Mouse (Mus musculus) gastrocnemius, postnatal 4 days (tissue): Measurements from ENCODE around the gene Rnf208. TPM values are rescaled to one million over a fixed set of nuclear protein-coding genes. Genes with fewer than 3 reads are reported as not detected.
A peak's percentile ranks its signal among the peaks of the same experiment; 100 is the strongest.

Experiments
- DNase-seq, 2 experiments: peaks; one replicate each; pipeline ENCODE4 v3.0.0; 2021 to 2022; ENCODE audit warnings: low spot score in 2 of 2, mixed read lengths in 2 of 2
- total RNA-seq, 2 experiments: library from RNA; stranded (reverse); gene quantifications; 2 replicates each; pipeline ENCODE4 v1.2.3; 2021

Rnf208 gene
- total RNA-seq, 2 experiments from 2014 or later = 1.4 to 2.0 TPM

DNA sequence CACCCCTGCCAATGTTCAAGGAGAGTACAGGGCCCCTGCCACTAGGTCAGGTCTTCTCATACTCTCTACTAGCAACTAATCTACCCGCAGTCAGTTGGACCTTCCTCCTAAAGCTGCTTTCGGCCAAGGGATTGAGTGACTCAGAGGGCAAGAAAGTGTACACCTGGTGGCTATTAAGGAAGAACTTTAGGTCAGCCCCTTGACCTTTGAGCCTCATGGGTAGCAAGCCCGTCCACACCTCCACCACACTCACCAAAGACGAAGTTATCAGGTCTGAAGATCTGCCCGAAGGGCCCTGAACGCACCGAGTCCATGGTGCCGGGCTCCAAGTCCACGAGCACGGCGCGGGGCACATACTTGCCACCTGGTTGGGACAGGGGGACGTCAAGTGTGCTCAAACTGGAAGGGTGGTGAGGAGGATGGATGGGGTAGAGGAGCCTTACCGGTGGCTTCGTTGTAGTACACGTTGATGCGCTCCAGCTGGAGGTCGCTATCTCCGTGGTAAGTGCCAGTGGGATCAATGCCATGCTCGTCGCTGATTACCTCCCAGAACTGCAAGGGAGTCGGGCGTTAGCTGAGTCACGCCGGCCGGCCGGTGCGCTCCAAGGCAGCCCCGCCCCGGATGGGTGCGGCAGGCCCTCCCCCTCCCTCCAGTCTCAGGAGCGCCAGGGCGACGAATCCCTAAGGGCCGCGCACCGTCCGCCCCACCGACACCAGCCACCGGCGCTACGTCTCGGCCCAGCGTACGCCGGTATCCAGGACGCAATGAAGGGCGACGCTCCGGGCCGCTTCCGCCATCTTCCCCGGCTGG, 18.2 kb upstream of the Rnf208 start:
- peak; percentile 63 to 74 for DNase-seq

DNA sequence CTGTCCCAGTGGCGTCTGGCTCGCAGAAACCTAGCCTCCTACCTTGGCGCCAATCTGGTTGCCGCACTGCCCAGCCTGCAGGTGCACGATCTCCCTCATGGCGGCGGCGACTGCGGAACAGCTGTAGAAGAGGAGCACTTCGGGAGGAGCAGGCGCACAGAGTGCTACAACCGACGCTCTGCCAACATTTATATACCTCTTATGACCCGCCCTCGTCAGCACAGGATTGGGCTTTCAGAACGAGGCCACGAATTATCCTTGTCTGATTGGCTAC, 17.6 kb upstream of the Rnf208 start, which contains the start of gene Tubb4b:
Gene Tubb4b, minus strand, starts transcription at position 211 of the 274 bp plus-strand sequence.
- no peak for DNase-seq

DNA sequence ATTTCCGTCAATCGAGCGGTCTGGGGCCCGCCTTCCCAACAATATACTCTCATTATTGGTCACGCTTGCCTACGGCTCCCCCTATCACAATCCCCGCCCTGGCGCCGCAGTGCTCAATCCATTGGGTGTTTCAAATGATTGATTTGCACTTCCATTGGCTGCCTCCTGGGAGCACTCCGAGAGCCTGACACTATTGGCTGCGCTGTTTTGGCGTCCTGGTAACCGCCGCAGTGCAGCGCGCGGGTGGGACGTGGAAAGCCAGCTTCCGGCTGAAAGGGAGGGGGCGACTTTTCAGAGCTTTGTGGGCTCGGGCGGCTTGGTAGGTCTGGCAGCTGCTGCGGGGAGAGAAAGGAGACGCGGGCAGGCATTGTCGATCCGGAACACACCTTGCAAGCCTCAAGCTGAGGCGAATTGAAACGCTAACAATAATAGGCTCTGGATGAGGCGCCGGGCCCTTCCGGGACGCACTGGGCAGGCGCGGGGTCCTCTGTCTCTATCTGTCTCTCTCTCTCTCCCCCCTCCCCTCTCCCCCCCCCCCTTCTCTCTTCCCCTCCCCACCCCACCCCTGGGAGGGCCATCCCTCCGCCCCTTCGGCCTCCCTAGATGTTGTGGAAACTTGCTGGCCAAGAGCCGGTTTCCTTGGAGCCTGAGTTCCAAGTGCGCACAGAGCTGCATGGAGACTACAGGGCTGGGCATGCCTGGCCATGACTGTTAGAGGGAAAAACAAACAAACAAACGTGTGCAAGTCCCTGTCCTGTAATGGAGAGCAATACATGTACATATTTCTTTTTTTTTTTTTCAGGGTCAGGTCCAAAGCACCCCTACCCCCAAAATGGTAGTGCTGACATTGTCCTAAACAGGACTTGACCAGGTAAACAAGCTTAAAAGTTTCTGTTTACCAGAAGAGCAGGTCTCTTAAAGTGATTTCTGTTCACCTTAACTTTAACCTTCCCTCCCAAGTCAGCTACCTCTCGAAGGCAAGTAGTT, 17.0 kb upstream of the Rnf208 start:
- peak; percentile 89 to 96 for DNase-seq

DNA sequence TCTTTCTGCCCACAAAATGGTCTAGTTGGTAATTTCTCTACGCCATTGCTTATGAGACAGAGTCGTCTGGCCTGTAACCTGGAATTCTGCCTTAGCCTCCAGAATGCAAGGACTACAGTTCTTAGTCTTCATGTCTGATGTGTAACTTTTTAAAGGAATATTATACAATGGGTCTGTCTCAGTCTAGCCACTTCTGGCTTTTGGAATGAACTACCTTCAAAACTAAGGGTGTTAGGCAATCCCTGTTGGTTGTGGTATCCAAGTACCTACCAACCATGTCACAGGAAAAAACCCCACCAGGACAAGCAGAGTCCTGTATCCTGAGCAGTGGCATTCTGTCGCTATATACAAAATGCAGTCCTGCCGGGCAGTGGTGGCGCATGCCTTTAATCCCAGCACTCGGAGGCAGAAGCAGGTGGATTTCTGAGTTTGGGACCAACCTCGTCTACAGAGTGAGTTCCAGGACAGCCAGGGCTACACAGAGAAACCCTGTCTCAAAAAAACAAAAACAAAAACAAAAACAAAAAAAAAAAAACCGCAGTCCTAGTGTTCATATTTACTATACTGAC, 16.2 kb upstream of the Rnf208 start:
- no peak for DNase-seq

DNA sequence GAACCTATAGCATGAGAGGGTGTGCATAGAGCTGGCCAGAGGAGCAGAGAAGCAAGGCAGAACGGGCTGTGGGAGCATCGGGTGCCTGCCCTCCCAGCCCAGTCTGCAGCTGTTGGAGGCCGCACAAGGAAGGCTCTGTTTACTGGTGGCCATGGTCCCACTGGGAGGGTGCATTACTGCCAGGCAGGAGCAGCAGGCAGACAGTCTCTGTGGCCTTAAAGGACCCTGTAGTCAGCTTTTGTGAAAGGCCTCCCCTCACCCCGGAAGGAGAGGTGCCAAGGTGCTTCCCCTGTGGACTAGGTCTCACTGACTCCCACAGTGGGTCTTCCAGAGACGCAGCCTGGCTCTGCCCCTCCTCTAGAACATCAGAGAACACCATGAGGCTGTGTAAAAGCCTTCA, 15.2 kb upstream of the Rnf208 start:
- DNase-seq = peak in 1 of 2 experiments; percentile 56

DNA sequence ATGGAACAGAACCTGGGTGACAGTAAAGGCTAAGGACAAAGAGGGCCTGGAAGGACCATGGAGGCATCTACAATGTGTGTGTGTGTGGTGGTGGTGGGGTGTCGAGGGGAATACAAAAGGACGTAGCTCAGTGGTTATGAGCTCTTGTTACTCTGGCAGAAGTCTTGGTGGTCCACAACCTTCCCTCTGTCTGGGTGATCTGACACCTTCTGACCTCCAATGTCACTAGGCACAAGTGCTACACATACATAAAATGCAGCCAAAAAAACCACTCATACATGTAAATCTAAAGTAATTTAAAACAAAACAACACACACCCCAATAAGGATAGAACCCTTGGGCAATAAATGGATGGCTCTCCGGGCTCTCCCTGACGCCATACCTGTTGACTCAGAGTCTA, 14.6 kb upstream of the Rnf208 start:
- DNase-seq = no peak

DNA sequence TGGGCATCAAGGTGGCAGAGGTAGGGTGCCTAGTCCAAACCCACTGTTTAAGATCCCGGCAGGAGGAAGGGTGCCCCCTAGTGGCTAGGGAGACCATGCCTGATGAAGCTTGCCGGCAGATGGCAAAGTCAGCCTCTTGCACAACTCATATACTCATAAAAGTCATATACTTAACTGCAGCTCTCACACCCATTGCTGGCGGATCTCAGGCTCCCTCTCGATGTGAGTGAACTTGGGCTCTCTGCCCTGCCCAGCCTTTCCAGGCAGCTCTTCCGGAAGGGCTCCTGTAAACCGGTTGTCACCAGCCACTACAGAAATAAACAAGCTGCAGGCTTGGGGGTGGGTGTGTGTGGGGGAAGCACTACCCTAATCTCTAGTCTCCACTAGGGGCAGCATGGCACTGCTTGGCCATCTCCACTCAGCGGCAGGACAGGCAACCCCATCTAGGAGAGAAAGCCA, 13.6 kb upstream of the Rnf208 start:
- peak; percentile 74 to 85 for DNase-seq

DNA sequence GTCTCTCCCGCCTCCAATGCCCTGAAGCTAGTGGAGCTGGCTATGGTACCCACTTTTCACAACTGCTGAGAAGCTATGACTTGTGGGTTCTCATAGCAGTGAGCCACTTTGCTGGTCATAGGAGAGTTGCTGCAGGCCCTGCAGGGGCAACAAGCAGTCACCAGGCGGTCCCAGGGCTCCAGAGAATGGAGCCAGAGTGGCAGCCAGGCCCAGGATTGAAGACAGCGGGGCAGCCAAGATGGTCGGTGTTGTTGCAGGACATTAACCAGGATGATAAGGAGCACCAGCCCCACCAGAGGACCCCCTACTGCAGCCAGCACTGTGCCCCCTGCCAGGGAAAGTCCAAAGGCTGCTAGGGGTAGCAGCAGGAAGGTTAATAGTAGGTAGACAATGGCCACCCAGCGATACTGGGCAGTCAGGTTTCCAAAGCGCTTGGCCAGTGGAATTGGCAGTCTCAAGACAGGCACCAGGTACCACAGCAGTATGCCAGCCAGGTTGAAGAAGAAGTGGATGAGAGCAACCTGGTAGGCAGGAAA, 13.0 kb upstream of the Rnf208 start:
- DNase-seq = no peak

DNA sequence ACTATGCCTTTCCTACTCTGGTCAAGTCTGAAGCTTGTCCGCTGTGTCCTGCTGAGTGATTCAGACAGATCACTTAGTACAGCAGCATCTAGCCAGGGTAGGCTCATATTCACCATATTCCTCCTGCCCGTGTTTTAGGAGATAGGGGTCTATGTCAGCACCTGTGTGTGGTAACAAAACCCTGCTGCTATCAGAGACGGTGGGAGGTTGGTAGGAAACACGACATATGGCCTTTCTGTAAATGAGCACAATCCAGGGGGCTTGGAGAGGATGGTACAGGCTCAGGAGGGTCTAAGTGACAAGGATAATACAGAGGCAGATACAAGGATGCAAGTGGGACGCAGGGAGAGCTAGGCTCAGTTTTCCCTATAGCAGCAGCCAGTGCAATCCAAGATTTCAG, 12.5 kb upstream of the Rnf208 start:
- no peak for DNase-seq

DNA sequence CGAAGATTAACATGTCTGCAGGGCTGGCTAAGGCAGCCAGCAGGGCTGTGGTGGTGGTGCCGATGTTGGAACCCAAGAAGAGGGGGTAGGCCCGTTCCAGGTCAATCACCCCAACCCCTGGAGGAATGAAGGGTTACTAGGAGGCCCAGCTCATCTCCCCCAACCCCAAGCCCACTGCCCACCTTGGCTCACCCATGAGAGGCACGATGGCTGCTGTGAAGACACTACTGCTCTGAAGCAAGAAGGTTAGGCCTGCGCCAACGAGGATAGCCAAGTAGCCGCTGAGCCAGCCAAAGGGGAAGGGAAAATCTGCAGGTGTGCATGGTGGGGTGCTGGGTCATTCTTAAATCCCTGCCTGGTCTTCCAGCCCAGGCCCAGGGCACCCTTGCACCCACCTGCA, 11.5 kb upstream of the Rnf208 start:
- no peak for DNase-seq

DNA sequence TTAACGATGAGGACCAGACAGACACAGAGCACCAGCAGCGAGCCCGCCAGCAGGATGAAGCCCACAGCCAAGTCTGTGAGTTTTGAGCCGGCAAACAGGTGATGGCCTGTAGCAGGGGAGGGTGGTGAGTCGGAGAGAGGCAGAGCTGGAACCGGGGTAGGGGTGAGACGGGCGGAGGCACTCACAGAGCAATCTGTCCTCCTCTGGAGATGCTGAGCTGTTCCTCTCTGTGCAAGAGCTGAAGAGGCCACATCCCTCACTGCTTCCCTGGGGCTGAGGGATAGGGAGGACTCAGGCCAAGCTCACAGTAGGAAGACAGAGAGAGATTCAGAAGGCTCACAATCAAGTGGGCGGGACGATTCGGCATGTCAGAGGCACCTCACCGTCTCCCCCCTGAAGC, 11.0 kb upstream of the Rnf208 start:
- DNase-seq = no peak

DNA sequence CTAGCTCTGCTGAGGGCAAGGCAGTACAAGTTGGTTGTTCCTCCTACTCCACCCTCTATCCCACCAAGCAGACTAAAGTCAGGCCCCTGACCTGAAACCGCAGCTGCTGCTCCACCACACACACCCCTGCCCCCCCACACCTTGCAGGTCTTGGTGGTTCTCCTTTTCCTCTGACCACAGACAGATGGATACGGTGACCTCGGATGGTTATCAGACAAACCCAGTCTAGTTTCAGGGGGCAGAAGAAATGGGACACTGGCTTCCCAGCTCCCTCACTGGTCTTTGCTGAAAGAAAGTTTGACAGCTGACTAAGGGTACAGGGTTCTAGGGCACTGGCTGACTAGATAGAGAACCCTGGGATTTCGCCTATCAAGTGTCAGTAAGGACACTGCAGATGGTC, 8.6 kb upstream of the Rnf208 start:
- DNase-seq = no peak

DNA sequence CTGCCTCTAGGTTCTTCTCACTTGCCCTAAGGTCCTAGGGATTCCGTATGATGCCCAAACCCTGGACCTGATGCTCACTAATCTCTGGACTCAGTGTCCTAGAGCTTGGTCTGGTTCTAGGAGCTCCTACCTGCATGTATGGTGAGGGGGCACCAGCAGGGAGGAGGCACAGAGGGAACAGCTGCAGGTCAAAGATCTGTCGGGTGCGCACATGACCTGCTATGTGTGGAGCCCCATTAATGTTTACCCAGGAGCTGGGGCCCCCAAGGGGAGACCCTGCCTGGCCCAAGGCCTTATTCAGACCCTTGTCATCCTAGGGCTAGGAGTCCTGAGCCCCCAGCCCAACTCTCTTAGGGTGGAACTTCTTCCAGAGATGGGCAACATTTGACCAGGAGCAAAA, 8.0 kb upstream of the Rnf208 start, which contains the start of gene Slc34a3:
Gene Slc34a3, minus strand, starts transcription at position 315 of the 400 bp plus-strand sequence.
- no peak for DNase-seq

DNA sequence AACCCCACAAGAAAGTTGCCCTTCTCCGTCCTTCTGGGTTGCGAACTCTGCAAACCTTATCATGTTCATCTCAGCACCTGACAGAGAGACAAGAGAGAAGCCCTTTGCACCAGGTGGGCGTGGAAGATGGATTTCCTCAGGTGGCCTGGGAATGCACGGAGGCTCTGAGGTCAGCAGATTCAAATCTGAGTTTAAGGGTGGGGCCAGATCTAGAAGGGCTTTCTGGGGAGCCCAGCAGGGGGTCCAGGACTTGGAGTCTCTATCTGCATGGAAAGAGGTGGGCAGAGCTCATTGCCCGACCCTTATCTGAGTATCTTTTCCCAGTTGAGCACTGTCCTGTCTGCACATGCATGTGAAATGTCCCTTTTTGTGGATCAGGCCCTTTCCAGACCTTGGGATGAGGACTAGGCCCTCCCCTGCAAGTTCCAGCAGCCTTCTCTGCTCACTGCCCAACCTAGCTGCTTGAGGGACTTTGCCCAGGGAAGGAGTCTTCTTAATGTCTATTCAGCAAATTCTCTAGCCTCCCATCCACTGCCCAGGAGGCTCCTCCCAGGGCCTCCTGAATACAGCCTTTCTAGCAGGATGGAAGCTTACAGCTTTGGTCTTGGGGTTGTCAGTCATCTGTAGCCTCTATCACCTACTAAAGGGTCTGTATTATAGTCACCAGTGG, 7.4 kb upstream of the Rnf208 start:
- DNase-seq = no peak

DNA sequence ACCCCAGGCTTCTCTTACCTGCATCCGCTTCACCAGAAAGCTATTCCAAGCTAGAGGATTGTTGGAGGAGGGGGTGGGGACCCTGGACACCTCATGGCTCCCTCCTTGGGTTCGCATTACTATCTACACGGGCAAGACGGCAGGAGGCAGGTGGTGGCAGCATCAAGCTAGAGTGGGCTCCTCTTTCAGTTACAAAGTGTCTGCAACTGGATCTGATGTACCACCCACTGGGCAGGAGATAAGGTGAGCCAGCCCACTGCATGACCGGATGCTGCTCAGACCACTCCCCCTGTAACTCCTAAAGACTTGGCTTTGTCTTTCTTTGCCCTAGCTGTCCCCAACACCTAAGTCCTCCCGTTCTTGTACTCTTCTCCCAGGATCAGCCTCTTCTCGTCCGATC, 5.4 kb upstream of the Rnf208 start, which contains the start of gene Rnf224:
Gene Rnf224, minus strand, starts transcription at position 174 of the 400 bp plus-strand sequence.
- no peak for DNase-seq

DNA sequence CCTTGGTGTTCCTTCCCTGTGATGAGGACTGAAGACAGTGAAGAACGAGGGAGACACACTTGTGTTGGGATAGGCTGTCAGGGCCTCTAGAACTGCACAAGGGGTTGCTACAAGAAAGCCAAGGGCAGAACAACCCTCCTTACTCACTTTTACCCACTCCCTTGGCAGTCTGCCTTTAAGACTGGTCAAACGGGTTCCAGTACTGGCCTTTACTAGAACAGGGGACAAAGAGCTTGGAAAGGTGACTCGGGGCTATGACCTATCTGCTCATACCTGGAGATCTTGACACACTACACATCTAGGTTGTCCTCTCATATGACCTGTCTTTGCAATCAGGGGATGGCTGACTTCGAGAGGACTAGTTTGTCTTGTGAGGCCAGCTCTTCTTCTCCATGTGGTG, 4.5 kb upstream of the Rnf208 start:
- DNase-seq = no peak

DNA sequence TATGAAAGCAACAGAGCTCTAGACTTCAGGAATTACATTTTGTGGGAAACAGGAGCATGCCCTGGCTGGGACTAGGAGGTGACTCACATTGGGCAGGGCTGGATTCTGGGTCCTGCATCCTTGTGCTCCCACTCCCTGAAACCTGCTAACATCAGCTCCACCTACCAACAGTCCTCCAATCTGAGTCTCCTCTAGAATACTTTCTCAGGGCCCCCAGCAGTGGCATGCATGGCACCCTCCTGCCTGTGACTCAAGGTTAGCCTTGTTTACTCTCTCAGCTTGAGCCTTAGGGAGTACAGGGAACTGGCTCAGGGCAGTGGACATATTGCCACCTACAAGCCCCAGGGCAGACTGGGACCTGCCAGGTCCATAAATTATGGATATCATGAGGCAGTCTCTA, 3.9 kb upstream of the Rnf208 start:
- DNase-seq = no peak

DNA sequence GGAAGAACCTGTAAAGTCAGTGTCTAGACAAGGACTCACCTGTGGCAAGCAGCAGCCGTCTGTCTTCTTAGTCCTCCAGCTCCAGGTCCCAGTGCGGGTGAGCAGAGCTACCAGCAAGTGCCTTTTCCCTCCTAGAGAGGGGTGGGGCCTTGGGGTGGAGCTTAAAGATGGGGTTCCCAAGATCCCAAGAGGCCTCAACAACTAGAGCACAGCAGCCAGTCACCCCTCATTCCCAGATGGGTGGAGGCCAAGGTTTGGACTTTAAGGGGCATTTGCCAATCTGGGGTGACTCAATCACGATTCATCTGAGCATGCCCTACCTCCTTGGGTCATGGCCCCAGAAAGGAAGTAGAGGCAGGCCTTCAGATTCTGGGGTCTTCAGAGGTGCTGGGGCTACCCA, 2.3 kb upstream of the Rnf208 start:
- no peak for DNase-seq

DNA sequence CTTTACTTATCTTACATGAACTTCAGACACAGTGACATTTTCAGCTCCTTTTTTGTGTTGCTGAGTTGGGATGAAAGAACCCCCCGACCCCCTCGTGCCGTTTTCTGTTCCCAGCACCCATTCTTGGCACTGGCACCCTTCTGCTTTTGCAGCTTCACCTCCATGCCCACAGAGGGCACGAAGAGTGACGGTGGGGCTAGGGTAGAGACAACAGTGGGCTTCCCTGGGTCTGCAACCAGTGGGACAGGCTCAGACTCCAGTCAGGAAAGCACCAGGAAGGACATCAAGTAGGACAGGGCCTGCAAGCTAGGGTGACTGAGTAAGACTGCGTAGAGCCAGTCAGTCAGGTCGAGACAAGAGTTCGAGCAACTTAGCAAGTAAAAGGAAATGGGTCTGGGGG, 1.7 kb upstream of the Rnf208 start:
- no peak for DNase-seq

DNA sequence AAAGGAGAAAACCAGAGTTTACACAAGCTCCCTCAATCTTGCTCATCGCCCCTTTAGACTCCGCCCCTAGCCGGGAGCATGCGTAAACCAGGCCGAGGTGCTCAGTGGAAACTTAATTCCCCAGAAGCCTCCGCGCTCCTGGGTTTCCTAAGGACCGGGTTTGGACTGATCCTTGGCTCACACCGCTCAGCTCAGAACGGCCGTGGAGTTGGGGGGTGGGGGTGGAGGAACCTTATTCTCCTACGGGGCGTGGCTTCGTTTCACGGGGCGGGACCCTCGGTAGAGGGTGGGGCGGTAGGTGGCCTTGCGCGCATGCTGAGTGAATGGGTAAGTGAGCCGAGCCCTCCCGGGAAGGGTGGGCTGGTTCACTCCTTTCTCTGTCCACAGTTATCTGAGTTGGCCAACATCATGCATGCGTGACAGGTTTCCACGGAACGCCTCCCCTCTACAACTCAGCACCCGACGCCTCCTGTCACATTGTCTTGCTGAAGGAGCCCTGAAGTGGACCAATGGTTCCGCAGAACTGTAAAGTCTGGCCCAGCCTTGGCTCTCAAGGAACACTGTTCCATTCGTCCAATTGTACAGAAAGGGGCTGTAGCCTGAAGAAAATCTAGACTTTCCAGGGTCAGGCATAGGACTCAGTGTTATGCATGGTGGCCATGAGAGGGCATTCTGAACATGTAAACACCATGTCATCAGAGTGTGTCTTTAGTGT, 1.2 kb upstream of the Rnf208 start:
- DNase-seq = peak in 1 of 2 experiments; percentile 42
